Mouse (Mus musculus) CD8-positive naive resting alpha-beta T cell, adult 2 months (primary cell): ENCODE measurements around the gene Btbd11.
"Not testable (repeated sequence)": the region's sequence is repeated elsewhere in the genome, so short reads cannot be mapped to it uniquely, and the experiment has no call there.

Experiments used
- DNase-seq, 2 experiments: peaks; one replicate each; pipeline ENCODE4 v3.0.0; 2022; ENCODE audit warnings: low read depth in 2 of 2, low spot score in 2 of 2

Gene Btbd11

DNA sequence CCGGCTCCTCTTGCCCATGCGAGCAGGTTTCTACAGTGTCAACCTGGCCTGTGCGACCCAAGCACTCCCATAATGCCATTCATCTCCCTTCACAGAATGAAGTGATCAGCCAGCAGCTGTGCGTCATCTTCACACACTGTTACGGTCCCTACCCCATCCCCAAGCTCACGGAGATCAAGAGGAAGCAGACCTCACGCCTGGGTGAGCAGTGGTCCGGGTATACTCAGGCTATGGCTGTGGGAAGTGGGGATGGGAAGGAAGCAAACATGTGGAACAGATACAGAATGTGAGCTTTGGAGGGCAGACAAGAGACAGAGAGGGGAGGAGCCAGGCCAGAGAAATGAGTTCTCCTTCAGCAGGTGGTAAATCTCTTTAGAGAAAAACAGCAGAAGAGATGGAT lies 253.8 kb downstream of the Btbd11 start:
- no peak for DNase-seq

DNA sequence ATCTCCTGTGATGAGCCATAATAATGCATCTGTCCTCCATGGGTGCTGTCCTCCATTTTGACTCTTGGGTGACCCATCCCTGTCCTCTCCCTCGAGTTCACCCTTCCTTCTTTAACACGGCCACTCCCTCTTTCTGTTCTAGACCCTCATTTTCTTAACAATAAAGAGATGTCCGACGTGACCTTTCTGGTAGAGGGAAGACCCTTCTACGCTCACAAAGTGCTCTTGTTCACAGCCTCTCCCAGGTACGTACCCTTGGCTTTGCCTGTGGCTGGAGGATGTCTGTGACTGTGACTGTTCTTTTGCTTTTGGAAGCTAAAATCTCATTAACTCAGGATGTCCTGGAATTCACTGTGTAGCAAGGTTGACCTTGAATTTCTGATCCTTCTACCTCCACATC lies 258.7 kb downstream of the Btbd11 start:
- DNase-seq = no peak

DNA sequence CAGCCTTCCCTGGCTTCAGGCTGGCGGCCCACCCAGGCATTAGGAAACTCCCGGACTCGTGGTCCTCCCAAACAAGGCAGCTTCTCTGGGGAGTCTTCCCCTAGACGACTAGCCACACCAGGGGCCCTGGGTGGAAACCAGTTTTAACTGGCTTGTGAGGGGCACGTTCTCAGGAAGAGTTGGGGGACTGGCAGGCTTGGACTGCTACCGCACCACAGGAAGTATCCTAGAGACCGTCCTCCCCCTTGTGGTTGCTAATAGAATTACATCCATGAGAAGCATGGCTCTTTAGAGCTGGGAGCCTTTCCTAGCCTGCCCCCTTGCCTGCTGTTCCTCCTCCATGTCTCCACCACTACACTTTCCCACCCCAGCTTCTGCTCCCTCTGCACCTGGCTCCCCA lies 265.1 kb downstream of the Btbd11 start:
- DNase-seq = peak; percentile 31 to 40

DNA sequence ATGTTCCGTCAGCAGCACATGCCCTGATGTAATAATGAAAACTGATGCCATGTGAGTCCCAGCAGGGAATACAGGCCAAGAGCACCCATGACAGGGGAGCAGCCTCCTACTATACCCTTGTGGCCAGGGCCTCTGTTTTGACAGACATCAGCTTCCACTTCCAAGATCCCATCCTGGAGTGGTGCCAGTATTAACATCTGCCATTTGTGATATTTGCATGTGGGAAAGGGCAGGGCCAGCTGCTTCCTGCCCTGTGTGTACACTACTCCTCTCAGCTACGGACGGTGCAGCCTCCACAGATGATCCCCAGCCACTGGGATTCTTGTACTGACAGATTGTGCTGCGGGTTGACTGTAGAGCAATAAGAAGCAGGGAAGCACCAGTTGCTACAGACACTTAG lies 269.3 kb downstream of the Btbd11 start:
- DNase-seq = no peak

DNA sequence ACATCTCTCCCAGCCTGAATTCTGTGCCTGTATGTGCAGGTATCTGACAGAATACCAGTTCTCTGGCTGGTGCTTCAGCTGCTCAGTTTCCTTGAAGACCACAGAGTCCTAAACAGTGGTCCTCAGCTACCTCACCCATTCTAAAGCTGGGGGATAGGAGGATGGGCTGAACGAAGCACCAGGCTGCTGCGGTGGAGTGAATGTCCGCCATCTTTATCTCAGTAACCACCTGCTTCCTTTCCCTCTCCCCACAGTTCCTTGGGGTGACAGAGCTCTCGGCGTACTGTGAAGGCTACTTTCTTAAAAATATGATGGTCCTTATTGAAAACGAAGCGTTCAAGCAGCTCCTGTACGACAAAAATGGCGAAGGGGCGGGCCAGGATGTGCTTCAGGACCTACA lies 271.3 kb downstream of the Btbd11 start:
- no peak for DNase-seq

DNA sequence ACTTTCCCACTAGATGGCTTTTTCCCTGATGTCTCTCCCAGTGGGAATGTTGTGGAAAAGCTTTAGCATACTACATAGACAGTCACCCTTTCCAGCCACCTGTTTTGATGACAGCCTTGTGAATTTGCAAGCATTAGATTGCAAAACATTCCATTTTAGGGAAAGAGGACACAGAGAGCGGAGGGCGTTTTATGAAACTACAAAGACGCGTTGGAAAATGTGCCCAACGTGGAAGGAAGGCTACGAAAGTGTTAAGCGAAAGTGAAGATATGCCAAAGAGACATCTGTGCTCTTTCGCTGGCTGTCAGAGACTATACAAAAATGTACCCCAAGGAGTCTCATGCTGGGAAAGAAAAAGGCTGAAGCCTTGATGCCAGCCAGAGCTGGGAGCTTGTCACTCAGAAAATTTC lies 286.9 kb downstream of the Btbd11 start:
- DNase-seq = no peak

DNA sequence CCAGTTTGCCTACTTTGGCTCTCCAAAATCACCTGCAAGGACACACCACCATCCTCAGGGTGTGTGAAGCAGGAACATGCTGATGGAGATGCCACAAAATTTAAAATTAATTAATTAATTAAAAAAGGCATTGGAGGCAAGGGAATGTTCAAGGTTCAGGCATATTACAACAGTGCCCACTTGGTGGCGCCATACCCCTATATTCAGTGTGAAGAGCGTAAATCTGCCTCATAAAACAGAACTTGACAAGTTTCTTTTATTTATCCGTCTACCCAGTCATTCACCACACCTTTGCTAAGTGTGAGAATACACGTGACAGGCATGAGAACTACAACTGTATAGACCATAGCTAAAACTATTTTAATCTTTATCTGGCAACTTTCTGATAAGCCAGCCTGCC lies 292.0 kb downstream of the Btbd11 start:
- no peak for DNase-seq

DNA sequence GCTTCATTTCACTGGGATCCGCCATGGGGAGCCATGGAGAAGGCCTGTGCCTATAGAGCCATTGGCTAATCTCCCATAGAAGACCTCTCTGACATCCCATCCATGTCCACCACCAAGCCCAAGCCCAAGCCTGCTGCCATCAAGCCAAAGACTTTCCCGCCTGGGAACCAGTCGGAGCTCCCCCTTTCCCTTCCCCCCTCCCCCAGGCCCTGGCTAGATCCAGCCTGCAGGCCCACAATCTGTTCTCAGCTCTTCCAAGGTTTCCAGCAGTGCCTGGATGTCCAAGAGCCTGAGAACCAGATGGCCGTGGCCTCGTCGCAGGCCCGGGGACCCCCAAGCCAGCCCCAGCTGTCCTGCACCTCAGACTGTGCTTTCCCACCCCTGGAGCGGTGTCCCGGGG lies 295.8 kb downstream of the Btbd11 start:
- no peak for DNase-seq

DNA sequence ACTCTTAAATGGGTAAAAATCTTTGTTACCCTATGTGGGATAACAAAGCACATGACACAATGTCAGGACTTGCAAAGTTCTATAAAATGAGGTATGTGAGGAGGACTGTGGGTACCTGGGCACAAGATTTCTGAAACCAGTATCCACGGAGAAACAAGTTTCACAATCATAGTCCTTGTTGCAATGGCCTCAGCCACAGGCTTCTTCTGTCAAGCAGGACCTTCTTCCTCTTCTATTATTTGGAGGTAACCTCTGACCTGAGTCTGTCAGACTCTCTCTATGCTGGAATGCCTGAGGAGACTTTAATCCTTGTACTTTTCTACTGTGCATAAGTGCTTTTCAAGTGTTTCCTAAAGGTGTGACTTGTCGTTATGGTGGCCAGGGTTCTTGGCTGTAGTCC lies 307.8 kb downstream of the Btbd11 start:
- not testable (repeated sequence) for DNase-seq

DNA sequence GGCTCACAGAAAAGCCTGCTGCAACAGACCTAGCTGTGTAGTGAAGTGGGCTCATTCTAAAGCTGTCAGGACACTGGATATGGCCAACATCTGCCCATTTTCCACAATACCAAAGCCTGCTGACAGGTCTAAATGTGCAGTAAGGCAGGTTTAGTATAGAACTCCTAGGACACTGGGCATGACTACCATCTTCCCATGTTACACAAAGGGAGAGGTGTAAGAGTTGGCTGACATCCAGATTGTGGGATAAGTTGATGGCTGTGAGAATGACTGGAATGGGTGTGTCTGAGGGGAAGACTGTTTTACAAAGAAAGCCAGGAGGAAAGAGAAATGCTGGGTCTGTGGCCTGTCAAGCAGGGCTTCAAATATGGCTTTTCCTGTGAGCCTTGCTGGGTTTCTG lies 313.1 kb downstream of the Btbd11 start:
- DNase-seq = no peak

DNA sequence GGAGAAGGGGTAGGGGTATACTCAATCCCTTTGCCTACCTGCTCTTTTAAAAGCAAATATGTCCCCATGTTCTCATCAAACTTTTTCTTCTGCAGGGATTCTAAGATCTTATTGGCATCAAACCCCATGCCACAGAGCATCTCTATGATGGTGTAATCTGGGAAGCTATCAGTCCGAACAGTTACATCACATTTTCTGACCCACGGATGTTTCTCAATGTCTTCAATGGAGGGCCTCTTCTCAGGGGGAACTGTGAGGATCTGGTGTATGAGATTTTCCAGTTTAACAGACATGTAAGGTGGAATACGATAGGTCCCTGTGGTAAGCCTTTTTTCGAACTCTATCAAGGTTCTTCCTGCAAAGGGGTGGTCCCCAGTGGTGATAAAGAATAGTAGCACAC lies 323.2 kb downstream of the Btbd11 start:
- DNase-seq = not testable (repeated sequence)
